Mouse (Mus musculus): ENCODE measurements around the gene Ehd1.

DNA sequence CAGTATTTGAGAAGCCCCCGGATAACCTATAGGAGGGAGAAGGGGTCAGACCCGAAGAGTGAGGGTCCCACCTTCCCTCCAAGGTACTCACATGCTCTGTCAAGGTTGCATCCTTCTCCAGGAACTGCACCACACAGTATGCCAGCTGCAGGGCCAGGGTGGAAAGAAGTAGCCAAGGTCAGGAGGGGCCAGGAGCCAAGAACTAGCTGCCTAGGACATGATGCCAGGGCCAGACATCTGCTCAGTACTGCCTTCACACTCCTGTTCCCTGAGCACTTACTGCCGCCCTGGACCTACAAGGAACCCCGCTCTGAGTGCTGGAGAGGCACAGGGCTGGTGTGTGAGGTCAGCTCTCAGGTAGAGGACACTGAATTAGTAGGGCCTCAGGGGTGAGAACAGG is 46.1 kb upstream of the Ehd1 start:
- TF ChIP-seq CTCF (IDR thresholded peaks at IDR 0.05; ENCODE audit: low read depth, low read length) (no peak), POLR2A (IDR thresholded peaks at IDR 0.05; ENCODE audit: borderline replicate concordance, low read depth, low read length) (no peak)

Data from bone marrow macrophage, adult 2 months (primary cell).